Mouse (Mus musculus): ENCODE data around the gene Pim1.
A peak's percentile ranks its signal among the peaks of the same experiment; 100 is the strongest.

Pim1 gene

GRCm38 (mm10) chr17:29528568-29529187 is 38.1 kb downstream of the Pim1 start:
- peak in 1 of 2 experiments; percentile 33 for DNase-seq (ENCODE audit: low spot score in 2 of 2)

DNA sequence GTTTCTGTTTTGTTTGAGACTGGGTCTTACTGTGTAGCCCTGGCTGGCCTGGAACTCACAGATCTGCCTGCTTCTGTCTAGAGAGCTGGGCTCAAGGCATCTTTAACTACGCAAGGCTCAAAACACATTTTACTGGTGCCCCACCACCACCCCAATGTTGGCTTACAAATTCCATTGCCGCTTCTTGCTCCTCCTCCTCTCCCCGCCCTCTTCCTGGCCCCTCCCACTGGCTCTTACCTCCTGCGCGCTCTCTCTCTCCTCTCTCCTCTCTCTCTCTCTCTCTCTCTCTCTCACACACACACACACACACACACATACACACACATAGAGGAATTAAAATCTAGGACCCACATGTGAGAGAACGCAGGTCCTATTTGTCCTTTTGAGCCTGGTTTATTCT is 40.0 kb downstream of the Pim1 start:
- DNase-seq (ENCODE audit: low spot score in 2 of 2), result no peak

DNA sequence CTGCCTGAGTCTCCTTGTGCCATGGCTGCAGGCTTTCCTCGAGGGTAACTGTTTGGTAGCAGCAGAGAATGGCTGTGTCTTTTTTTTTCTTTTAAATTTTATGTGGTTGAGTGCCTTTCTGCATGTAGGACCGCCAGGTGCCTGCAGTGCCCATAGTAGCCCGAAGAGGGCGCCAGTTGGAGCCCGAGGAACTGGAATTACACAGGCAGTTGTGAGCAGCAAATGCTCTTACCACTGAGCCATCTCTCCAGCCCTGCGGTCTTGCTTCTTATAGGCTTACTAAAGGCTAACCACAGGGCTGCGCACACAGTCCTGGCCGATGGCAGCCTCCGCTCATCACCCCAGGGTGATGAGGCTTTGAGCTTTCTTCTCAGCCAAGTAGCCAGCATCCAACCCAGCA is 40.7 kb downstream of the Pim1 start:
- DNase-seq (ENCODE audit: low spot score in 2 of 2), result no peak

DNA sequence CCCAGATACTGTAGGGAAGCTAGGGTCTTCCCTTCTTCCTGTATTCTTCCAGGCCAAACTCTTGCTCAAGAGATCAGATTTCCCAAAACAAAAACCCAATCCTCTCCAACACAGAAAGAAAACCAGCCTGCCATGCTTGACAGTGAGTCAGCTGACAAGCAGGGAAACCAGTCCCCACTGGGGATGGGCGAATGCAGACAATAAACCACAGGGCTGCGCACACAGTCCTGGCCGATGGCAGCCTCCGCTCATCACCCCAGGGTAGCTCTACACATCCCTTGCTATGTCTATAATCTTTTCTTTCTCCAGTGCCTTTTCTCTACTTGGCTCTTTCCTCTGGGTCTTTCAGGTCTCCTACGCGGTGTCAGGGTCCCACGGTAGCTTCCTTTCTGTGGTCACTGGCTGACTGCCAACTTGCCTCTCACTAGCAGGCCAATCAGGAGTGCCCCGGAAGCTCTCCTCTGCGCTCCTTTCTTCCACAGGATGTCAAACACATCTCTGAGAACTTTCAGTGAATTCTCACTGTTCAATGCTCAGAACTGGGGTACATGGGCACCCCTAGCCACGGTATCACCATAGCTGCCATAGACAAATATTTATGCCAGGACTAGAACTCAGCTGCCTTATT is 41.3 kb downstream of the Pim1 start:
- DNase-seq (ENCODE audit: low spot score in 2 of 2), result no peak

DNA sequence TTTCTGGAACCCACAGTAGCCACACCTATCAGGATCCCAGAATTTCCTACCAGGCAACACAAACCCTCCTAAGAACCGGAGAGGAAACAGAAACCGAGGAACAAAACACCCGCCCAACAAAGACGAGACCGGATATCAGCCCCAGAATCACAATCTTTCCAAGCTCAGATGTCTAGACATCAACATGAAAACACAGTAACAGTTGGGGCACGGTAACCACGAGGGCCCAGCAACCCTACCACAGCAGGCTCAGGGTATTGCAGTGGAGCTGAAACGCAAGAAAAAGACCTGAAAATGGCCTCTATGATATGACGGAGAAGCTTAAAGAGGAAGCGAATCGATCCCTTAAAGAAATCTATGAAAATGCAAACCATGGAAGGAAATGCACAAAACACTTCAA is 43.3 kb downstream of the Pim1 start:
- no peak for DNase-seq (ENCODE audit: low spot score in 2 of 2)

- DNase-seq (ENCODE audit: low spot score in 2 of 2), result no peak
These were observed 49.9 kb downstream of the Pim1 start for GRCm38 (mm10) chr17:29540426-29540825.

- peak; percentile 41 to 47 for DNase-seq (ENCODE audit: low spot score in 2 of 2)
These were observed 50.9 kb downstream of the Pim1 start for GRCm38 (mm10) chr17:29541419-29541818.

DNA sequence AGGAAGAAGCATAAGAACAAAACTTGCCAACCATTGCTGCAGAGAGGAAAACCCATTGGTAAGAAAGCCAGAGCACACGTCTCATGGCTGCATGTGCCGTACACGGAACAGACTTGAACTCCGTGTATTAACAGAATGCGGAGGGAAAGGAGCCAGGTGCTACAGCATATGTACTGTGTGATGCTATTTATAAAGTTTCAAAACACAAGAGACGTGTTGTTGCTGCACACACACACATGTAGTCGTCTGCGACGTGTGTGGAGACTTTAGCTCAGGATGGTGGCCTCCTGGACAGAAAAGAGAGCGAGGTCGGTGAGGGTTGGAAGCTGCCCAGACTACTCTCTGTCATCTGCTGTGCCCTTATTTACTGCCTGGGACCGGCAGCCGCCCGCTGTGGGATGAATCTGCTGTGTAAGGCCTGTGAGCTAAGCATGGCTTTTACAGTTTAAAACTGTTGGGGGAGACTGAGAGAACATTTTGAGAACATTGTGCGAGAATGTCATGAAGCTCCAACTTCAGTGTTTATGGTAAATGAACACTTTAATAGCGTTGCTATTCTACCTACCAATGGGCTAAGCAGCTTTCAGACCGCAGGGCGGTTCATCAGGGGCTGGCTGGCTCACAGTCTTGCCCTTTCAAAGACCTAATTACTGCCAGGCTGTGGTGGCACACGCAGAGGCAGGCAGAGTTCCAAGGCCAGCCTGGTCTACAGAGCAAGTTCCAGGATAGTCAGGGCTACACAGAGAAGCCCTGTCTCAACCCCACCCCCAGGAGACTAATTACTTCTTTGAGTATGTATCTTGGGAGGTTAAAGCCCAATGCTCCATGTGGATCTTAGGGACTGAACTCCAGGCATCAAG is 52.5 kb downstream of the Pim1 start:
- no peak for DNase-seq (ENCODE audit: low spot score in 2 of 2)

GRCm38 (mm10) chr17:29544064-29544463 is 53.5 kb downstream of the Pim1 start:
- no peak for DNase-seq (ENCODE audit: low spot score in 2 of 2)

- no peak for DNase-seq (ENCODE audit: low spot score in 2 of 2)
These were observed 54.7 kb downstream of the Pim1 start for GRCm38 (mm10) chr17:29545241-29545640.
